Mouse (Mus musculus) lung, embryonic 14.5 days (tissue): Measurements from ENCODE around the gene Zc3h12d. TPM values are rescaled to one million over a fixed set of nuclear protein-coding genes. Genes with fewer than 3 reads are reported as not detected.

Source experiments
- ATAC-seq: fragments of 200-750 bp; cut with Nextera tagmentation; 2 replicates; pipeline ENCODE4 v1.8.0; 2017; ENCODE audit warnings: mild to moderate bottlenecking, moderate TSS enrichment, moderate library complexity; ENCODE audit not compliant: insufficient read depth
- DNase-seq: peaks from one replicate; pipeline ENCODE4 v3.0.0-alpha.2; 2015
- H3K27ac ChIP-seq: fragments of 300-500 bp; sonication (generic); 2 replicates; pipeline ENCODE4 v1.5.1; 2014; ENCODE audit warnings: low read depth, mild to moderate bottlenecking, moderate library complexity
- H3K27me3 ChIP-seq: fragments of 300-500 bp; sonication (generic); 2 replicates; pipeline ENCODE4 v1.6.1; 2014; ENCODE audit warnings: low read length, control low read depth; ENCODE audit not compliant: insufficient read depth
- H3K36me3 ChIP-seq: fragments of 300-500 bp; sonication (generic); 2 replicates; pipeline ENCODE4 v1.6.1; 2014; ENCODE audit warnings: control low read depth; ENCODE audit not compliant: insufficient read depth
- H3K4me1 ChIP-seq: fragments of 300-500 bp; sonication (generic); 2 replicates; pipeline ENCODE4 v1.6.1; 2014; ENCODE audit warnings: antibody characterized with exemption, control low read depth; ENCODE audit not compliant: insufficient read depth
- H3K4me2 ChIP-seq: fragments of 300-500 bp; sonication (generic); 2 replicates; pipeline ENCODE4 v1.6.1; 2014; ENCODE audit warnings: mild to moderate bottlenecking
- H3K4me3 ChIP-seq: fragments of 300-500 bp; sonication (generic); 2 replicates; pipeline ENCODE4 v1.5.1; 2014; ENCODE audit warnings: low read depth, low read length
- H3K9ac ChIP-seq: fragments of 300-500 bp; sonication (generic); 2 replicates; pipeline ENCODE4 v1.6.1; 2014
- H3K9me3 ChIP-seq: fragments of 300-500 bp; sonication (generic); 2 replicates; pipeline ENCODE4 v1.6.1; 2016; ENCODE audit warnings: low read depth, low read length, control low read depth
- CTCF ChIP-seq: IDR thresholded peaks from 2 replicates; pipeline ENCODE4 v1.5.1; 2016; ENCODE audit warnings: antibody characterized with exemption, low read depth
- WGBS: fragments of 180-500 bp; shearing (Covaris S2); extraction: QIAGEN DNeasy Blood & Tissue Kit; methylation state at CpG from one replicate; pipeline ENCODE4 v1.1.7; 2014; 5-methylcytosine and 5-hydroxymethylcytosine counted together
- microRNA-seq: library from miRNA; unstranded; fragments of <30 nt; microRNA quantifications from one replicate; pipeline ENCODE4, GENCODE M21; 2016; ENCODE audit warnings: borderline number of aligned reads
- polyA plus RNA-seq: library from polyadenylated mRNA; unstranded; fragments of >200 nt; fragmentation: Nextera tagmentation; extraction: Ambion mirVana; gene quantifications from 2 replicates; pipeline ENCODE4 v1.2.1, GENCODE M21; 2014

Zc3h12d gene
- polyA plus RNA-seq, 1 experiment from 2014 or later, result 0.18 TPM

DNA sequence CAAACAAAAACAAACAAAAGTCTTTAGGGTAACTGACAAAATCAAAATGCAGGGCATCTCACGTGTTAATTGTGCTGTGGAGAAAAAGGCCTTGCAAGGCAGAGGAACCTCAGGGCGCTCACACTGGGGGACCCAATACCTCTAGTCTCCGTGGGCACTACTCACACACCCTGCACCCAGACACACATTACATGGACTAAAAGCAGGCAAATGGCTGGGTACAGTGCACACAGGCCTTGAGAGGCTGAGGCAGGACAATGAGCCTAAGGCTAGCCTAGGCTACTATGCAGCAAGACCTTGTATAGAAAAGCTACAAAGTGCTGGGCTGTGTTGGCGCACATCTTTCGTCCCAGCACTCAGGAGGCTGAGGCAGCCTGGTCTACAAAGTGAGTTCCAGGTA is 71.9 kb downstream of the Zc3h12d start:
- H3K9ac ChIP-seq, result no peak overlapping the region
- no peak for TF ChIP-seq CTCF
- no peaks in the 10 kb centered on the region for H3K27me3 ChIP-seq
- H3K27ac ChIP-seq, result no peak overlapping the region
- no peaks in the 10 kb centered on the region for H3K4me1 ChIP-seq
- WGBS, result 90% methylated on average over 5 of the region's 5 CpGs
- peaks cover 60% of the 10 kb centered on the region for H3K36me3 ChIP-seq
- DNase-seq (no peak), ATAC-seq (no peak)
- H3K4me2 ChIP-seq, result no peak overlapping the region
- no peak overlapping the region for H3K4me3 ChIP-seq
- no peaks in the 10 kb centered on the region for H3K9me3 ChIP-seq

DNA sequence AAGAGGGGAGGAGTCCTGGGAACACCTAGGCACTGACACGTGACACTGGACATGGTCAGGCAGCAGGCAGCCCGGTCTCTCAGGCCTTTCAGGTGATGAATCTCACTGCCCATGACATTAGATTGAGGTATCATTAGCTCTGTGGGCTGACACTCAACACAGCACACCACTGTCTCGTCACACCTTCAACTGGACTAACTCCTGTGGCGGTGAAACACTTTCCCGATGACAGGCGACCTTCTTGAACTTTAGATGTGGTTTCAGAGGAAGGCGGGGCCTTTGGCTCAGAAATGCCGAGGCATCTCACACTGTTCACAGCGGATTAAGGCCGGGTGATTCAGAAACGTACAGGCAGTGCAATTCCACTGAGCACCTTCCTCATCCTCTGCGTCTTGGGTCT is 74.9 kb downstream of the Zc3h12d start:
- ATAC-seq, result no peak
- H3K4me1 ChIP-seq, result no peaks in the 10 kb centered on the region
- H3K9ac ChIP-seq, result no peak overlapping the region
- H3K4me3 ChIP-seq, result no peak overlapping the region
- no peak overlapping the region for H3K27ac ChIP-seq
- H3K36me3 ChIP-seq, result peaks cover 74% of the 10 kb centered on the region
- no peaks in the 10 kb centered on the region for H3K9me3 ChIP-seq
- H3K4me2 ChIP-seq, result no peak overlapping the region
- DNase-seq, result no peak
- no peak for TF ChIP-seq CTCF
- 70% methylated on average over 12 of the region's 12 CpGs for WGBS
- H3K27me3 ChIP-seq, result no peaks in the 10 kb centered on the region

DNA sequence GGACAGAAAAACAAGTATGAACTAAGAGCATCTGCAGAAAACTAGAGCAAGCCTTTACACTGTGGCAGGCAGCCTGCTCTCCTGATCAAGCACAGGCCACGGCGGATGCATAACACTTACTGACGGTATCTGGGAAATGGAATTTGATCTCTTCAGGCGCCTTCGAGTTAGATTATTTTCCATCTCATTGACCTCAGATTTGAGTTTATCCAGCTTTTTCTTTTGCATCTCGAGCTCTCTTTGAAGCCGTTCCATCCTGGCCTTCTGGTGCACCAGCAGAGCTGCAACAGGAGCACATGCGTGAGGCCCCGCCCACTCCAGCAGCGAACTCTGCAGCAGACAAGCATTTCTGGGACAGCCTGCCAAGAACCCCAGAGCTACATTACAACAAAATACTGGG is 79.0 kb downstream of the Zc3h12d start:
- TF ChIP-seq CTCF, result no peak
- H3K9ac ChIP-seq, result no peak overlapping the region
- WGBS, result 52% methylated on average over 10 of the region's 10 CpGs
- no peaks in the 10 kb centered on the region for H3K27me3 ChIP-seq
- no peak overlapping the region for H3K4me2 ChIP-seq
- ATAC-seq (peak; percentile 41; the same call in 1 of the 2 replicates), DNase-seq (peak; percentile 68)
- H3K4me1 ChIP-seq, result no peaks in the 10 kb centered on the region
- H3K4me3 ChIP-seq, result no peak overlapping the region
- H3K9me3 ChIP-seq, result no peaks in the 10 kb centered on the region
- no peak overlapping the region for H3K27ac ChIP-seq
- peaks cover 62% of the 10 kb centered on the region for H3K36me3 ChIP-seq

Small RNA genes lying within 50 kb of the gene (microRNA-seq; reads per million reads assigned to microRNA genes)
- 1.2 reads per million for gene Mir5104

Other genes with a start within 250 kb of the Zc3h12d start
- gene Lrp11, start 242.7 kb upstream of the Zc3h12d start, polyA plus RNA-seq, result 6.3 and 7.4 TPM in 2 replicates
- 64.6 and 74.5 TPM in 2 replicates for gene Nup43, start 165.0 kb upstream of the Zc3h12d start, polyA plus RNA-seq
- gene Pcmt1, start 151.3 kb upstream of the Zc3h12d start, polyA plus RNA-seq, result 114 and 118 TPM in 2 replicates
- gene Lats1, start 151.3 kb upstream of the Zc3h12d start, polyA plus RNA-seq, result 13.1 and 14.2 TPM in 2 replicates
- gene Katna1, start 106.5 kb upstream of the Zc3h12d start, polyA plus RNA-seq, result 58.3 TPM in 2 replicates
- 75.8 and 77.7 TPM in 2 replicates for gene Ginm1, start 39.6 kb upstream of the Zc3h12d start, polyA plus RNA-seq
- 39.0 and 41.3 TPM in 2 replicates for gene Ppil4, start 39.6 kb upstream of the Zc3h12d start, polyA plus RNA-seq
- gene Tab2, start 123.8 kb downstream of the Zc3h12d start, polyA plus RNA-seq, result 31.1 TPM in 2 replicates